Mouse (Mus musculus) kidney, adult 11 months (tissue): Measurements from ENCODE around the gene Nptxr.

ENCODE experiments used
- DNase-seq: peaks from one replicate; pipeline ENCODE4 v3.0.0; 2022

Gene Nptxr

GRCm38 (mm10) chr15:79787815-79788214 lies 16.8 kb downstream of the Nptxr start:
- DNase-seq = no peak

DNA sequence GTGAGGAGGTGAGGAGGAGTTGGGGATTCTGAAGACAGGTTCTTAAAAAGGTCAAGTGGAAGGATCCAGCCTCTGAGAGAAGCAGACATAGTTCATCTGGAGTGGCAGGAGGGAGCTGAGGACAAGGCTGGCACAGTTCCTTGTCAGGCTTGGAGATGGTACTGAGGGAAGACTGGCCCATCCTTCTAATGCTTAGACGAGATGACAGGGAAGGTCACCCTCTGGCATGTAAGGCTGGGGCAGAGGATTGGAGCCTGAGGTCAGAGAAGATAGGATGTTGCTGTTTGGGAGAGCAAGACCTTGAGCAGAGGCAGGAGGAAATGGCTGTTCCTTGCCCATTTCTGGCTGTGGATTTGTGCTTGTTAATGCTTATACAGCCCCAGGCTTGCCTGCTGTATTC lies 19.5 kb downstream of the Nptxr start:
- DNase-seq = no peak

DNA sequence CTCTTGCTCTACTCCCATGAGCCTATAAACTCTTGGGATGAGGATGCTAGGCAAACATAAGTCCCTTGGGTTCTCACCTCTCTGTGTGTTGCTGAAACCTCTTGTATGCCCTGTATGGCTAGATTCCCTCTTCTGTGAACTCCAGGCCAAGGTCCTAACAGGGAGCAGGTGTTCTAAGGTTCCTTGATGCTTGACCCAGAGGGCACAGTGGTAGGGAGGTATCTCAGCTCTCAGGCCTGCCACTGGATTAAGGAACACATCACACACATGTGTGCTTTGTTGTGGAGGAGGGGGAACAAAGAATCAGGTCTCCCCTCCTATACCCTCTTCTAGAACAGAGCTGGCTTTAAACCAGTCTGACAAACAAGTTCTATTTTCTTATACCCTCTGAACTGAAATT lies 26.8 kb downstream of the Nptxr start, which contains the start of gene Dnal4:
Gene Dnal4 (minus strand): TSS at position 101 of the 400 bp plus-strand sequence.
- DNase-seq = no peak

- no peak for DNase-seq
Observed at GRCm38 (mm10) chr15:79775662-79776061, 28.9 kb downstream of the Nptxr start.

GRCm38 (mm10) chr15:79774117-79775027 lies 30.2 kb downstream of the Nptxr start:
- DNase-seq = peak; percentile 98

- DNase-seq = no peak
Observed at GRCm38 (mm10) chr15:79770629-79771240, 33.8 kb downstream of the Nptxr start.

- DNase-seq = no peak
Observed at GRCm38 (mm10) chr15:79768302-79768701, 36.3 kb downstream of the Nptxr start.

DNA sequence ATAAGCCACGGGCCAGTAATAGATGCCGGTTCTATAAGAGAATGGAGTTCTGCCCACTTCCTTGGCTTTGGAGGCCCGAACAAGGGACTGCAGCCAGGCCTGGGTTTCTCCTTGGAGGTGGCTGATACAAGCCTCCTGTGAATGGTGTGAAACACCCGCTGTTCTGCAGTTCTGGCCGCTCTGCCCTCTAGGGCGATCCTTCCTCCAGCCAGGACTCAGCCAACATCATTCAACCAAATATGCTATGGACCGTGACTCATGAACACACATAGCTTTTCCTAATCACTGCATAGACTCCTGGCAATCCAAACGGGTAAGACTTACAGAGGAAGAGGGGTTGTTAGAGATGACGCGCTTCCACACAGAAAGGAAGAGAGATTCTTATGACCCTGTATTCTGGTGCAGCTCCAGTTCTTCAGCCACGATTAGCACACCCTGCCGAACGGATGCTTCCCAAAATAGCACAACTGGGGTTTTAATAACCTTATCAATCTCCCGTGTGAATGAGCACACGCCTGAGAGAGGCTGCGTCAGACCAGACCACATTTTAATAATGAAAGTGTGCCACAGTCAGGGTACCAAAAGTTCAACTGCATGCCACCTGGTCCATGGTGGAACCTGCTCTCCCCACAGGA lies 37.1 kb downstream of the Nptxr start:
- no peak for DNase-seq

DNA sequence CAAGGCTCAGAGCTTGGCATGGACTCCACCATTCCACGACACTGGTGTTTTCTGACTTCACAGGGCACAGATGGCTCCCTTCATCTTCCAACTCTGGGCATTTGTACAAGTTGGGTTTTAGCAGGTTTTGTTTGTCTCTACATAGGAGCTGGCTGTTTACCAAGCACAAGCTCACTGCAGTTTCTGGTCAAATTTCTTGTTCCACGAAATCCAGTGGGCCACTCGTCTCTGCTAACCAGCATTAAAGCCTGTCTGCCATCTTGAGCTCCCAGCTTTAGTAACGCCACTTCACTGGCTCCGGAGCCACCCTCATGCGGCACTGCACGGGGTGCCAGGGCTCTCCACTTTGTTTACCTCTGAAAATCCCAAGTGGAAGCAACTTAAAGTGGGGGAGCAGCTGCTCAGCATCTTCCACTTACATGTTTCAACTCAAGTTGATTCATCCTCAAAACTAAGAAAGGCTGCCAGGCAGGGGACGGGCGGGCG lies 37.9 kb downstream of the Nptxr start:
- DNase-seq = no peak

GRCm38 (mm10) chr15:79766168-79766567 lies 38.4 kb downstream of the Nptxr start:
- no peak for DNase-seq

DNA sequence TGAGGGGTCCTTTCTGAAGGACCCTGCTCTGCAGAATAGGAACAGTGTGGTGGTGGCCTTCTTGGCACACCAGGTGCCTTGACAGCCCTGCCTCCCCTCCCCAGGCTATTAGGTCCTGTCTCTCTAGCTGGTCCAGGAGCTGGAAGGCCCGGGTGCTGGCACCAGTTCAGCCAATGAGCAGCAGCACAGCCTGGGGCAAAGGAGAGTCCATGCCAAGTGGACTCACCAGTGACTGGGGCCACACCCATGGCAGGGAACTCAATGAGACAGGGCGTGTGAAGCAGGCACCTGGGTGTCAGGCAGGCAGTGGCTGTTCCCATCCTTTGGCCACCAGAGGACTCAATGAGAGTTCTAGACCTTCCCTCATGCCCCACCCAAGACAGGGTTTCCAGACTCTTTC lies 39.2 kb downstream of the Nptxr start:
- peak; percentile 84 for DNase-seq

DNA sequence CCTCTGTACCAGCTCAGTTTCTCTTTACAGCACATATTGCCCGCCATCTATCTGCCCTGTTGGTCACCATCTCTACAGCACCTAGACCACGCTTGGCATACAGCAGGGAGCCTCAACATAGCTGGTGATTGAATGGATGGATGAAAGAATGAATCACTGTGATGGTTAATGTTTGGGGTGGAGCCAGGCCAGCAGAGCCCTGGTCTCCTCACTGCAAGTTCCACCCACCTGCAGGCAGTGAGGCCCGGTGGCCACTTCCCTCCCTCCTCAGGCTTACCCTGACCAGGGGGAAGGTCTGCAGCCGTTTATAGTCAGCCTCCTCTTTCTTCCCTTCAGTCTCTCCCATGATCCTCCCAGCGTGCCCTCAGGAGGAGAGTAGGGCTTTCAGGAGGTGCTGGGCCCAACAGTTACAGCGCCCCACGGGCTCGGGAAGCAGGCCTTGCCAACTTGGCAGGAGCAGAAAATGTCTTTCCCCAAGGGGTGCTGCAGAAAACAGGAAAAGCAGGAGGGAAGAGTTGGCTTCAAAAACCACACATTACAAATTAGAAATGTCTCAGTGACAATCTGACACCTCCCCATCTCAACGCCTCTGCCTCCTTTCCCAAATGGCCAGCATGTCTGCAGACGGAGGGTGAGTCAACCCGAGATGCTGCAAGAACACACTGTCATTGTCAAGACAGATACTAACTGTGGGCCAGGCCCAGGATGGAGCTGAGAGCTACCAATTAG lies 39.9 kb downstream of the Nptxr start:
- DNase-seq = no peak

DNA sequence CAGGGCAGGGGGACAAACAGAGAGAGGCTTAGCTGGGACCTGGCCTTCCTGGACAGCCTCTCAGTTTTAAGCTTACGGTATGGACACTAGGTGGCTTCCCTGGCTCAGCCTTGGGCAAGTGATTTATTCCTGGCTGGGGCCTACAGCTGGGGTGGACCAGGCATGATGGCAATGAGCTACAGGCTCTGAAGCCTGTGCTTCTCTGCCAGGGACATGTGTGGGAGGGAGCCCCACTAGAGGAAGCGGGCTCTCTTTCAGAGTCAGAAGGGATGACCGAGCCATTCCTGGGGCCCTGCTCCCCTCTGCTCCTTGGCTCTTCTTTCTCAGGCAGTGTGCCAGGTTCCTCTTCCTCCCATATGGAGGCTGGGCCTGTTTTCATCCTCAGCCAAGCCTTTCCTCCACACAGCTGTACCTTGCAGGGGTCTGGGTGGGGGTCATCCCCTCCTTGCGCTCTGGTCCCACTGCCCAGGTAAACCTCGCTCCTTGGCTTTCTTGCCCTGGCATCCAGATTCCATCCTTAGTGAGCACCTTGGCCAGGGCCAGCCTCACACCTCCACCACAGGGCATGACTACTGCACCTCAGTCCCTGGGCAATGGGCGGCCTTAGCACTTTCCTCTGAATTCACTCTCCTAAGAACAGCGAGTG lies 40.8 kb downstream of the Nptxr start:
- no peak for DNase-seq

DNA sequence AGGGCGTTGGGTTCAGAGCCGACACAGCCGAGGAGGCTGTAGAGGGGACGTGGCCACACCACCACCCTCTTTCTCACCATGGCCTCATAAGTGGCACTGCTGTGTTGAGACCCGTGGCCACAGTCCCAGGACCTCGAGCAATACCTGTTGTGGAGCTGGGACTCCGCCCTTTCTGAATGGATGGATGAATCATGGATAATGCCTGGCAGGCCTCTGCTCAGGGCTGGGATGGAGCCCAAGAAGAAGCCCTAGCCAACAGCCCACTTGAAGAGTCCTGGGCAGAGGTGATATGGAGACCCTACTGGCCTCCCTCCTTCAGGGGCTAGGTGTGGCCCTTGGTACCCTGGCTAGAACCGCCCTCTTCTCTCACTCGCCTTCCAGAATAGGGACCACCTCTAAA lies 41.6 kb downstream of the Nptxr start:
- DNase-seq = no peak

- no peak for DNase-seq
Observed at GRCm38 (mm10) chr15:79760956-79761355, 43.6 kb downstream of the Nptxr start.

DNA sequence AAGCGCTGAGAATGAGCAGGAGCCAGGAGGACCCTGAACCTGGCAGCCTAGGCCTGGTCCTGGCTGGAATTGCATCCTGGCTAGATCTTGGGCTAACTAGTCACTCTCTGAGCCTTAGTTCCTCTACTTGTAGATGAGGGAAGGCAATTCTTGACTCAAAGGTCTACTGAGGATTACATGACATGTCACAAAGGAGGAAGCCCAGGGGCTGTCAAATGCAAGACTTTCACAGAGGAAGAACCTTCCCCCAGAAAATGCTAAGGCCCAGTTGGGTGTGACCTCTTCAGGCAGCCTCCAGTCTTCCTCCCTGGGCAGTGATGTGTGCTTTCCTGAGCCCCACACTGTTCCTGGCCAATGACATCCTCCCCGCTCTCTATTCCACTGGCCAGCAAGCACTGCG lies 47.4 kb downstream of the Nptxr start:
- DNase-seq = no peak

GRCm38 (mm10) chr15:79755977-79756625 lies 48.5 kb downstream of the Nptxr start:
- DNase-seq = no peak

- DNase-seq = no peak
Observed at GRCm38 (mm10) chr15:79755176-79755575, 49.4 kb downstream of the Nptxr start.

DNA sequence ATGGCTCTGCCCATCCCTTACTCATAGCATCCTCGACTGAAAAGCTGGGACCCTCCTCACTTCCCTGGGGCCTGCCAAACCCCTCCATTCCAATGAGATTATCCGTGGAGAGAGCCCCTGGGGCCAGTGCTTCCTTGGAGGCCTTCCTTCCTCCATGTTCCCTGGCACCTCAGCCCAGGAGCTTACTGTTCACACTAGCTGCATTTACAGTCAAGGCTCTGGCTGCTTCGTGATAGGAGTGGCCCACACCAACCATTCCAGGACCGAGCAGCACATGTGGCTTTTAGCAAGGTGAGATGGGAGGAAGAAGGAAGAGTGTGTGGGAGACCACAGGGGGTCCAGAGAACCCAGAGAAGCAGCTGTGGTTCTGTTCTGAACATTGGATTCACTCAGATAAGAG lies 50.7 kb downstream of the Nptxr start:
- no peak for DNase-seq

DNA sequence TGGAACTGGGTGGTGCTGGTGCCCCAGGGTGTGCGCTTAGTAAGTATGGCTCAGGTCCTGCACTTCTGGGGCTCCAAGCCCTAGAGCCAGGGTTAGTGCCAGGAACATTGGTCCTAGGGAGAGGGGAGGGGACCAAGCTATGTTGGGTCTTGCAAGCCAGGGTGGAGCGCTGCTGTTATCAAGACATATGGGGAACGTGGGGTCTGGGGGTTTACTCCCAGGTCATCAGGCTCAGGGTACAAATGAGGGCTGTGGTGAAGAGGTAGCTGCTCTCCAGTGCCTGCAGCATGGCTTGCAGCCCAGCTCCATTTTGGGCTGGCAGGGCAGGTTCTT lies 51.2 kb downstream of the Nptxr start:
- no peak for DNase-seq

DNA sequence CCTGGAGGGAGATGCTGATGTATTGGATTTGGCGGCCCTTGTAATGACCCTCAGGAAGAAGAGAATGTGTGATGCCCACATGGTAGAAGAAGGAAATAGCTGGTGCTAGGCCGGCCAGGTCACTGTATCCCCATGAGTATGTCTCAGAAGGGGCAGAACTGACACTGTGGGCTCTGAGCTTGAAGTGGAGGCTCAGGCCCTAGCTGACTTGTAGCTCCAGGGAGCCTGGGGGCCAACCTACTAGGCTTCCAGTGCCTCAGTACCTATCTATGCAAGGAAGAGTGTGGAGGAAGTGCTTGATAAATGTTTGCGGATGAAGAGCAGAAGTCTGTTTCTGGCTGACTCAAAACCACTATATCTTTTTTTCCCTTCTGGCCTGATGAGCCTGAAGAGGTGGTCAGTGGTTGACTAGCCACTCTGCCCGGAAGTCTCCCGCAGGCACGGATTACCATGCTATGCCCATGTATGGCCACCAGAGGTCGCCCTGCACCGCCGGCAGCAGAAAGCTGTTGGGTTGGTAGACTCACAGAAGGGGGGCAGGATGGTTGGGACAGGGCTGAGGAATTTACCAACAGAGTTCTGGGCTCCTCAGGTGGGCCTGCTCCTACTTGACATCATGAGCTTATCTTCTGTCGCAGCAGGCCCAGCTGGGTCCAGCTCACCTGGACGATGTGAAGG lies 51.7 kb downstream of the Nptxr start:
- DNase-seq = peak; percentile 59
